Mouse (Mus musculus): ENCODE data around the gene Thsd4. TPM values are rescaled to one million over a fixed set of nuclear protein-coding genes. Genes with fewer than 3 reads are reported as not detected.
A peak's percentile ranks its signal among the peaks of the same experiment; 100 is the strongest.

Thsd4 gene
- polyA plus RNA-seq, 1 experiment: 1.3 TPM

DNA sequence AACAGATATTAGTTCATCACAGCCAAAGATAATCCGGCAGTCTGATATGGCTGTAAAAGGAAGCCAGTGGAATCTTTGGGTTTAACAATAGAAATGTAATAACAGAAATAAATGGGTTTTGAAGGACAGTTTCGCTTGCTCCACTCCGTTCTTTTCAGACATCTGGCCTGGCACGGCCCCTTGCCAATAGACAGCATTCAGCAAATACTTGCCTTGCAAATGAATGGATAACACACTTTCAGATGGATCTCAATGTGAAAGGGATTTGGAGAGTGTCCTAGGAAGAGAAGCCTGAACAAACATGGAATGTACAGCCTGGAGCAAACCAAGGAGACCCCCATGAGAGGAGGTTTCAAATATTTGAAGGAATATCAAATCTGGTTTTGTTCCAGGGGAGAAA is 295.2 kb downstream of the Thsd4 start:
- Histone ChIP-seq H3K36me3 (ENCODE audit: control insufficient read depth, insufficient read depth) (no peaks in the 10 kb centered on the region), H3K79me3 (ENCODE audit: low read depth) (no peaks in the 10 kb centered on the region), H3K4me3 (ENCODE audit: insufficient read depth, poor library complexity, severe bottlenecking) (no peak overlapping the region), H3ac (ENCODE audit: control insufficient read depth, insufficient read length, low read depth) (no peak overlapping the region), H3K27me3 (ENCODE audit: control insufficient read depth, insufficient read depth, insufficient read length) (no peaks in the 10 kb centered on the region), H3K79me2 (ENCODE audit: control insufficient read depth, insufficient read depth) (no peaks in the 10 kb centered on the region)
- no peak for TF ChIP-seq MAX (IDR thresholded peaks at IDR 0.05)

DNA sequence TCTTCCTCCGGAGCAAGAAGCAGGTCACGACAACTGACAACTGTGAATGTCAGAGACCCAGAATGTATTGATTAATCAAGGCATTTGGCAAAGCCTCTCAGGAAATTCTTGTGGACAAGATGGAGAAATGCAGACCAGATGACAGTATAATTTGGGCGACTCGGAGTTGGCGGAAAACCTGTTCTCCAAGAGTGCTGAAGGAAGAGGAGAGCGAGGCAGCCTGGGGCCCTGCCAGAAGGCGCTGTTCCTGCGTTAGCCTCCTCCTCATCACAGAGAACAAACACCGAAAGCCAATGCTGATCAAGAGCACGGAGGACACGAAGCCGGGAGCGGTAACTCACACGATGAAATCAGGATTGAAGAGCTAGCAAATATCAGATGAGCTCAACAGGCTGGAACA is 295.7 kb downstream of the Thsd4 start:
- Histone ChIP-seq H3K36me3 (ENCODE audit: control insufficient read depth, insufficient read depth) (no peaks in the 10 kb centered on the region), H3K4me3 (ENCODE audit: insufficient read depth, poor library complexity, severe bottlenecking) (no peak overlapping the region), H3K79me3 (ENCODE audit: low read depth) (no peaks in the 10 kb centered on the region), H3K79me2 (ENCODE audit: control insufficient read depth, insufficient read depth) (no peaks in the 10 kb centered on the region), H3ac (ENCODE audit: control insufficient read depth, insufficient read length, low read depth) (no peak overlapping the region), H3K27me3 (ENCODE audit: control insufficient read depth, insufficient read depth, insufficient read length) (no peaks in the 10 kb centered on the region)
- TF ChIP-seq CTCF (IDR thresholded peaks at IDR 0.05; ENCODE audit: control insufficient read depth, insufficient read depth, insufficient read length) (no peak), MAX (IDR thresholded peaks at IDR 0.05) (no peak), MYOD1 (IDR thresholded peaks at IDR 0.05; ENCODE audit: control insufficient read depth, insufficient read length, low read depth) (no peak), MYOG (IDR thresholded peaks at IDR 0.05; ENCODE audit: control insufficient read depth, extremely low read depth, insufficient read length) (no peak), USF1 (IDR thresholded peaks at IDR 0.05; ENCODE audit: low read depth) (no peak), CEBPB (IDR thresholded peaks at IDR 0.05; ENCODE audit: low read depth) (no peak), FOSL1 (IDR thresholded peaks at IDR 0.05; ENCODE audit: insufficient read depth, low read length, poor library complexity, severe bottlenecking) (no peak)

DNA sequence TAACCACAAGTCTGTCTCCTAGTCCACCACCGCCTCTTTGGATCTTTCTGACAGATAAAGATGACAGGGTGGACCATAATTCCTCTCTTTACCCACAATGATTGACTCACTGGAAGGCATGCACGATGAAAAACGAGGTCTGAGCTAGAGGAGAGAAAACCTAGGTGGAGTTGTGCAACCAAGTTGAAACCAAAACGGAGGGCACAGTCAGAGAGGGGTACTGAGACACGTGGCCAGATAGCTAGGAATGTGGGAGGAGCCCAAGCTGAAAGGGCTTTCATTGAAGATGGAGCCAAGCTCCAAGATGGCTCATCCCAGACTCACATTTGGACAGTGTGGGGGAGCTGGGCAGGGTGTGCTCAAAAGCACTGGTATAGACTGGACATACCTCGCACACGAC is 296.4 kb downstream of the Thsd4 start:
- H3K27me3 ChIP-seq (ENCODE audit: control insufficient read depth, insufficient read depth, insufficient read length): no peaks in the 10 kb centered on the region
- H3K79me2 ChIP-seq (ENCODE audit: control insufficient read depth, insufficient read depth): no peaks in the 10 kb centered on the region
- no peak for TF ChIP-seq CTCF (IDR thresholded peaks at IDR 0.05; ENCODE audit: control insufficient read depth, insufficient read depth, insufficient read length)
- TF ChIP-seq USF1 (IDR thresholded peaks at IDR 0.05; ENCODE audit: low read depth): peak; percentile 88
- peak; percentile 96 for TF ChIP-seq CEBPB (IDR thresholded peaks at IDR 0.05; ENCODE audit: low read depth)
- no peak for TF ChIP-seq MYOD1 (IDR thresholded peaks at IDR 0.05; ENCODE audit: control insufficient read depth, insufficient read length, low read depth)
- TF ChIP-seq MAX (IDR thresholded peaks at IDR 0.05): peak; percentile 50
- TF ChIP-seq FOSL1 (IDR thresholded peaks at IDR 0.05; ENCODE audit: insufficient read depth, low read length, poor library complexity, severe bottlenecking): no peak
- no peak for TF ChIP-seq MYOG (IDR thresholded peaks at IDR 0.05; ENCODE audit: control insufficient read depth, extremely low read depth, insufficient read length)
- H3K79me3 ChIP-seq (ENCODE audit: low read depth): no peaks in the 10 kb centered on the region
- H3ac ChIP-seq (ENCODE audit: control insufficient read depth, insufficient read length, low read depth): no peak overlapping the region
- H3K36me3 ChIP-seq (ENCODE audit: control insufficient read depth, insufficient read depth): no peaks in the 10 kb centered on the region
- H3K4me3 ChIP-seq (ENCODE audit: insufficient read depth, poor library complexity, severe bottlenecking): no peak overlapping the region

DNA sequence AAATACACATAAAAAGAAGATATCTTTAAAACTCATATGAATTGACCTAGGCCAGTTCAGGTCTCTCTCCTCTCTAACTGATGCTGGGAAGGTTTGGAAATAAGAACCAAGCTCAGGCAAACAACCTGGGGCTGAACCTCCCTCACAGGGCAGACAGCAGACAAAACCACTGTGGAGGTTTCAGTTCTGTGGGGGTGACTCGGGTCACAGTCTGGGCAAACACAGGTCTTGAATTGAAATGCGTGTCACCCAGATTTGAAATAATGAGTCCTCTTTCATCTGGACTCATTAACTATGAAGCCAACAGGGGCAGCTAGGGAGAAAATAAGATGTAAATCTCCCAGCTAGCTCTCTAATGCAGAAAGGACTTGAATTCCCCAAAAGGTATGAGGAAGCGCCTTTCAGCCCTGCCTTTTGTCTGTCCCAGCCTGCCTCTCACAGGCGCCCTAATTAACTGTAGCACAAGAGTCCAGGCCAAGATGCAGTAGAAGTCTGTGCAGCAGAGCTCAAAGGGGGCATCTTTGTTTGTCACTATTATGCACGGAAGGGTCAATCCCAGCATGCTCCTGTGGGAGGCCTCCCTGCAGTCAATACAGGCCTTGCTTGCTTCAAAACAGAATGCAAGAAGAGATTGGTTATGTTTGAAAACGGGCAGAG is 297.7 kb downstream of the Thsd4 start:
- no peaks in the 10 kb centered on the region for H3K79me2 ChIP-seq (ENCODE audit: control insufficient read depth, insufficient read depth)
- H3ac ChIP-seq (ENCODE audit: control insufficient read depth, insufficient read length, low read depth): no peak overlapping the region
- no peak overlapping the region for H3K4me3 ChIP-seq (ENCODE audit: insufficient read depth, poor library complexity, severe bottlenecking)
- TF ChIP-seq FOSL1 (IDR thresholded peaks at IDR 0.05; ENCODE audit: insufficient read depth, low read length, poor library complexity, severe bottlenecking) (no peak), USF1 (IDR thresholded peaks at IDR 0.05; ENCODE audit: low read depth) (no peak), CTCF (IDR thresholded peaks at IDR 0.05; ENCODE audit: control insufficient read depth, insufficient read depth, insufficient read length) (no peak), MAX (IDR thresholded peaks at IDR 0.05) (no peak), MYOG (IDR thresholded peaks at IDR 0.05; ENCODE audit: control insufficient read depth, extremely low read depth, insufficient read length) (no peak), MYOD1 (IDR thresholded peaks at IDR 0.05; ENCODE audit: control insufficient read depth, insufficient read length, low read depth) (no peak), CEBPB (IDR thresholded peaks at IDR 0.05; ENCODE audit: low read depth) (no peak)
- no peaks in the 10 kb centered on the region for H3K79me3 ChIP-seq (ENCODE audit: low read depth)
- H3K36me3 ChIP-seq (ENCODE audit: control insufficient read depth, insufficient read depth): no peaks in the 10 kb centered on the region
- H3K27me3 ChIP-seq (ENCODE audit: control insufficient read depth, insufficient read depth, insufficient read length): no peaks in the 10 kb centered on the region

DNA sequence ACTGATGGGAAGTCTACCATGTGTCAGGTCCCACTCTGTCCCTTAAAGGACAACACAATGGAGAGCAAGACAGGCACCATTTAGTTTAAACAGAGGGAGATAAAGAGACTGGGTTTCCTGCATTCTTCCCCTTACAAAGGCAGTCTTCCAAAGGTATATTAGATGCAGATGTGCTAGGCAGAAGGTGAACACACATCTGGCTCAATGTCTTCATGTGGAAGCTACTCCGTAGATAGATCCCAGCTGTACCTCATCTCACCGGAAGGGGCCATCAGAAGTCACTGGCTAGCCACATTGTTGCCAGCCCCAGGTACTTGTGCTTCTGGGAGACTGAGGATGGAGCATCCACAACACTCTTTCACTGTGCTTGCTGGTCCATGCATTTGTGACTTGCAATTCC is 301.4 kb downstream of the Thsd4 start:
- Histone ChIP-seq H3K4me3 (ENCODE audit: insufficient read depth, poor library complexity, severe bottlenecking) (no peak overlapping the region), H3K36me3 (ENCODE audit: control insufficient read depth, insufficient read depth) (no peaks in the 10 kb centered on the region), H3K27me3 (ENCODE audit: control insufficient read depth, insufficient read depth, insufficient read length) (no peaks in the 10 kb centered on the region), H3K79me2 (ENCODE audit: control insufficient read depth, insufficient read depth) (no peaks in the 10 kb centered on the region), H3ac (ENCODE audit: control insufficient read depth, insufficient read length, low read depth) (no peak overlapping the region), H3K79me3 (ENCODE audit: low read depth) (no peaks in the 10 kb centered on the region)
- TF ChIP-seq CTCF (IDR thresholded peaks at IDR 0.05; ENCODE audit: control insufficient read depth, insufficient read depth, insufficient read length): no peak
- TF ChIP-seq CEBPB (IDR thresholded peaks at IDR 0.05; ENCODE audit: low read depth): no peak
- TF ChIP-seq MAX (IDR thresholded peaks at IDR 0.05): no peak
- TF ChIP-seq FOSL1 (IDR thresholded peaks at IDR 0.05; ENCODE audit: insufficient read depth, low read length, poor library complexity, severe bottlenecking): no peak
- TF ChIP-seq MYOD1 (IDR thresholded peaks at IDR 0.05; ENCODE audit: control insufficient read depth, insufficient read length, low read depth): no peak
- TF ChIP-seq USF1 (IDR thresholded peaks at IDR 0.05; ENCODE audit: low read depth): no peak
- TF ChIP-seq MYOG (IDR thresholded peaks at IDR 0.05; ENCODE audit: control insufficient read depth, extremely low read depth, insufficient read length): no peak

DNA sequence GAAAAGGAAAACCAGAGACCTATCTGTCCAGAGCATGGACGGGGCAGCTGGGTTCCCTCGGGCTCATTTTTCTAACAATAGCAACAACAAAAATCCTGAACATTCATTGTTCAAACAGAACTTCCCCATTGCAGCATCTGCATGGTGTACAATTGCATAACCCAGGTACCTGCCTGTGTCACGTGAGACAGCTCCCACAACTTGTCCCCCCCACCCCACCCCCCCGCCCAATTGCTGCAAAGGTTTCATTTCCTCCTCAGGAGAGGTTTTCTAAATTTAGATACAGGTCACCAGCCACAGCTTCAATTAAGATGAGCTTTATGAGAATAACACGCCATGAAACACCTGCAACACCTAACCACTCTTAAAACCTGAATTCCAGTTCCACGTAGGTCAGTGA is 303.4 kb downstream of the Thsd4 start:
- H3K79me2 ChIP-seq (ENCODE audit: control insufficient read depth, insufficient read depth): no peaks in the 10 kb centered on the region
- no peak overlapping the region for H3K4me3 ChIP-seq (ENCODE audit: insufficient read depth, poor library complexity, severe bottlenecking)
- TF ChIP-seq CEBPB (IDR thresholded peaks at IDR 0.05; ENCODE audit: low read depth) (no peak), MYOD1 (IDR thresholded peaks at IDR 0.05; ENCODE audit: control insufficient read depth, insufficient read length, low read depth) (no peak), FOSL1 (IDR thresholded peaks at IDR 0.05; ENCODE audit: insufficient read depth, low read length, poor library complexity, severe bottlenecking) (no peak)
- H3K36me3 ChIP-seq (ENCODE audit: control insufficient read depth, insufficient read depth): no peaks in the 10 kb centered on the region
- no peak overlapping the region for H3ac ChIP-seq (ENCODE audit: control insufficient read depth, insufficient read length, low read depth)
- no peaks in the 10 kb centered on the region for H3K79me3 ChIP-seq (ENCODE audit: low read depth)
- no peaks in the 10 kb centered on the region for H3K27me3 ChIP-seq (ENCODE audit: control insufficient read depth, insufficient read depth, insufficient read length)
